Mouse (Mus musculus) monocyte, adult 59 days (primary cell): ENCODE data around the gene Lin37. TPM values are rescaled to one million over a fixed set of nuclear protein-coding genes. Genes with fewer than 3 reads are reported as not detected.

ENCODE experiments used
- total RNA-seq, 2 experiments: library from RNA; stranded (reverse); gene quantifications; one replicate each; pipeline ENCODE4 v1.2.4; 2023

Gene Lin37
- total RNA-seq: 10 to 100 TPM; 31.9 to 38.0 TPM

GRCm38 (mm10) chr7:30559443-30559954, at the start of gene Lin37:
Lin37 (minus strand) TSS chr7:30559838.

GRCm38 (mm10) chr7:30598786-30599185, 39.1 kb upstream of the Lin37 start, which contains the start of gene Zbtb32:
Zbtb32 (minus strand) TSS chr7:30598909.

GRCm38 (mm10) chr7:30588676-30589434, 29.2 kb upstream of the Lin37 start, which contains the start of gene Kmt2b:
Kmt2b (minus strand) TSS chr7:30588726.

GRCm38 (mm10) chr7:30564970-30565571, 5.4 kb upstream of the Lin37 start, which contains the start of gene Igflr1:
Igflr1 (plus strand) TSS chr7:30565427.

GRCm38 (mm10) chr7:30563117-30563905, 3.7 kb upstream of the Lin37 start, which contains the start of the genes U2af1l4, Gm49396 and Psenen:
U2af1l4 (plus strand) TSS chr7:30563301.
Gm49396 (plus strand) TSS chr7:30563344.
Psenen (minus strand) TSS chr7:30563627.

GRCm38 (mm10) chr7:30552102-30553020, 7.3 kb downstream of the Lin37 start, which contains the start of the genes Hspb6 and Proser3:
Hspb6 (plus strand) TSS chr7:30552178.
Proser3 (minus strand) TSS chr7:30552299.

GRCm38 (mm10) chr7:30534633-30535577, 24.7 kb downstream of the Lin37 start, which contains the start of gene Arhgap33:
Arhgap33 (minus strand) TSS chr7:30535060.

Other genes with a start within 250 kb of the Lin37 start
- gene Syne4, start 245.0 kb downstream of the Lin37 start, total RNA-seq: 1 to 10 TPM; 1.9 to 3.4 TPM
- gene E130208F15Rik, start 238.1 kb downstream of the Lin37 start, total RNA-seq: 1 to 10 TPM; 3.8 to 4.6 TPM
- 10 to 100 TPM; 15.3 to 15.4 TPM for gene Sdhaf1, start 235.9 kb downstream of the Lin37 start, total RNA-seq
- gene Lrfn3, start 197.1 kb downstream of the Lin37 start, total RNA-seq: under 1 TPM in 1 of 2 experiments, not detected in 1; 0.21 TPM
- gene Tyrobp, start 146.1 kb downstream of the Lin37 start, total RNA-seq: 1,000 to 10,000 TPM; 2,439 to 2,603 TPM
- 10 to 100 TPM; 45.6 to 46.9 TPM for gene Hcst, start 140.0 kb downstream of the Lin37 start, total RNA-seq
- gene Nfkbid, start 138.1 kb downstream of the Lin37 start, total RNA-seq: 100 to 1,000 TPM; 116 to 140 TPM
- gene Aplp1, start 114.3 kb downstream of the Lin37 start, total RNA-seq: 1 to 10 TPM in 1 of 2 experiments, under 1 TPM in 1; 0.81 to 1.6 TPM
- gene Kirrel2, start 102.1 kb downstream of the Lin37 start, total RNA-seq: not detected
- not detected for gene Nphs1, start 101.5 kb downstream of the Lin37 start, total RNA-seq
- gene Prodh2, start 66.2 kb downstream of the Lin37 start, total RNA-seq: not detected
- gene Arhgap33, start 24.8 kb downstream of the Lin37 start, total RNA-seq: 1 to 10 TPM; 1.3 to 2.7 TPM
- gene Hspb6, start 7.7 kb downstream of the Lin37 start, total RNA-seq: 1 to 10 TPM; 2.1 to 3.2 TPM
- 10 to 100 TPM in 1 of 2 experiments, 1 to 10 TPM in 1; 5.3 to 10.2 TPM for gene Proser3, start 7.5 kb downstream of the Lin37 start, total RNA-seq
- gene U2af1l4, start 3.5 kb upstream of the Lin37 start, total RNA-seq: 10 to 100 TPM; 66.5 to 69.1 TPM
- gene Gm49396, start 3.5 kb upstream of the Lin37 start, total RNA-seq: 1 to 10 TPM; 7.5 to 7.7 TPM
- gene Psenen, start 3.8 kb upstream of the Lin37 start, total RNA-seq: 100 to 1,000 TPM; 138 to 143 TPM
- 1 to 10 TPM; 2.0 to 5.9 TPM for gene Igflr1, start 5.6 kb upstream of the Lin37 start, total RNA-seq
- 10 to 100 TPM; 68.9 to 78.9 TPM for gene Kmt2b, start 28.9 kb upstream of the Lin37 start, total RNA-seq
- 1 to 10 TPM in 1 of 2 experiments, under 1 TPM in 1; 0.66 to 3.2 TPM for gene Zbtb32, start 39.1 kb upstream of the Lin37 start, total RNA-seq
- gene Upk1a, start 53.0 kb upstream of the Lin37 start, total RNA-seq: not detected
- gene Cox6b1, start 66.3 kb upstream of the Lin37 start, total RNA-seq: 100 to 1,000 TPM; 279 to 306 TPM
- not detected for gene Etv2, start 76.0 kb upstream of the Lin37 start, total RNA-seq
- gene Rbm42, start 90.5 kb upstream of the Lin37 start, total RNA-seq: 100 to 1,000 TPM in 1 of 2 experiments, 10 to 100 TPM in 1; 92.9 to 103 TPM
- gene Haus5, start 105.2 kb upstream of the Lin37 start, total RNA-seq: 10 to 100 TPM in 1 of 2 experiments, 1 to 10 TPM in 1; 9.9 to 12.1 TPM
- gene Pmis2, start 111.8 kb upstream of the Lin37 start, total RNA-seq: not detected
- gene 2200002J24Rik, start 139.1 kb upstream of the Lin37 start, total RNA-seq: not detected
- gene Atp4a, start 152.4 kb upstream of the Lin37 start, total RNA-seq: not detected
- gene Tmem147, start 169.7 kb upstream of the Lin37 start, total RNA-seq: 10 to 100 TPM; 51.6 to 63.4 TPM
- gene Gapdhs, start 183.8 kb upstream of the Lin37 start, total RNA-seq: not detected
- gene Sbsn, start 191.6 kb upstream of the Lin37 start, total RNA-seq: 1 to 10 TPM; 2.8 to 3.8 TPM
- gene Dmkn, start 203.9 kb upstream of the Lin37 start, total RNA-seq: 1 to 10 TPM in 1 of 2 experiments, not detected in 1; 1.3 TPM
- not detected for gene Krtdap, start 228.1 kb upstream of the Lin37 start, total RNA-seq